In genomic region chr2:121415591-121415990, GRCm38 (mm10) we compare ENCODE assay signal across 11 mouse cellular contexts. TPM values are rescaled to one million over a fixed set of nuclear protein-coding genes. Genes with fewer than 3 reads are reported as not detected.
DNase-seq lines count a peak whose midpoint lies in the region; ATAC-seq and TF ChIP-seq lines count a peak whose summit lies in the region.
"Had no signal": no experiment of that assay in that cellular context is flagged by ENCODE, and none has a peak within 500 bp of the region (broad histone marks: within the 10 kb centered on the region; RNA-seq: fewer than 3 reads in every experiment).

No protein-coding gene starts in this region.

- H3K27me3 ChIP-seq in heart, embryonic 14.5 days (ENCODE audit: control insufficient read depth, insufficient read depth, low read length) = no peaks in the 10 kb centered on the region
- no peaks in the 10 kb centered on the region for H3K27me3 ChIP-seq in hindbrain, embryonic 15.5 days
- H3K27me3 ChIP-seq in midbrain, embryonic 13.5 days = no peaks in the 10 kb centered on the region

- TF ChIP-seq CTCF in cortical plate, adult 2 months (IDR thresholded peaks at IDR 0.05; ENCODE audit: extremely low read depth, insufficient read depth, low read length) = no peak

- peak overlapping the region in 1 of 2 experiments; percentile 100; a peak in 2 of 4 replicates for H3K4me3 ChIP-seq in heart, embryonic 14.5 days (ENCODE audit: control insufficient read depth in 1 of 2, insufficient read depth in 1 of 2, low read depth in 1 of 2, low read length in 2 of 2)
- H3K4me3 ChIP-seq in cortical plate, adult 2 months (ENCODE audit: insufficient read depth, low read length) = peak overlapping the region; percentile 93; the same call in 1 of the 2 replicates
- H3K4me3 ChIP-seq in hindbrain, embryonic 15.5 days = peak overlapping the region; percentile 96
- peak overlapping the region; percentile 99 for H3K4me3 ChIP-seq in midbrain, embryonic 13.5 days (replicated peaks)

- no peak for DNase-seq in heart, postnatal 10 days
- DNase-seq in testis, postnatal 10 days (ENCODE audit: low spot score) = no peak
- DNase-seq in frontal cortex, postnatal 25 days (ENCODE audit: low spot score in 2 of 2) = no peak
- DNase-seq: cerebellum, adult 11 months; kidney, postnatal 36 days; right cerebral cortex, adult 18-20 months had no signal

- ATAC-seq in heart, embryonic 14.5 days (ENCODE audit: insufficient number of reproducible peaks, insufficient read depth, low FRiP score, low read depth) = no peak
- ATAC-seq in hindbrain, embryonic 15.5 days (ENCODE audit: low FRiP score, low read depth) = no peak
- ATAC-seq in midbrain, embryonic 13.5 days = no peak
- ATAC-seq in inflammation-experienced regulatory T-cells, adult 6 months = no peak

- intact Hi-C loops in heart, postnatal 10 days (cut with DNase I) = no loop called here

- peaks cover 4 to 23% of the 10 kb centered on the region in 2 experiments for H3K4me1 ChIP-seq in heart, embryonic 14.5 days (ENCODE audit: control insufficient read depth in 2 of 2, insufficient read depth in 2 of 2, low read length in 2 of 2)
- H3K4me1 ChIP-seq in cortical plate, adult 2 months (ENCODE audit: control insufficient read depth, insufficient read depth, low read length) = peaks cover 3% of the 10 kb centered on the region; the same call in 1 of the 2 replicates
- peaks cover 51% of the 10 kb centered on the region for H3K4me1 ChIP-seq in hindbrain, embryonic 15.5 days (replicated peaks)
- peaks cover 46% of the 10 kb centered on the region for H3K4me1 ChIP-seq in midbrain, embryonic 13.5 days (replicated peaks)

- peaks cover 46% of the 10 kb centered on the region for H3K36me3 ChIP-seq in heart, embryonic 14.5 days (ENCODE audit: control insufficient read depth, insufficient read depth, low read length)
- H3K36me3 ChIP-seq in hindbrain, embryonic 15.5 days = peaks cover 27% of the 10 kb centered on the region; the same call in 1 of the 2 replicates
- peaks cover 25% of the 10 kb centered on the region; the same call in 1 of the 2 replicates for H3K36me3 ChIP-seq in midbrain, embryonic 13.5 days

- no peak for TF ChIP-seq POLR2A in cortical plate, adult 2 months (IDR thresholded peaks at IDR 0.05; ENCODE audit: extremely low read depth, insufficient read depth, low read length)

- peak overlapping the region; percentile 100 for H3K9ac ChIP-seq in heart, embryonic 14.5 days (ENCODE audit: low read length)
- peak overlapping the region; percentile 27; the same call in 1 of the 2 replicates for H3K9ac ChIP-seq in hindbrain, embryonic 15.5 days
- peak overlapping the region; percentile 98 for H3K9ac ChIP-seq in midbrain, embryonic 13.5 days (replicated peaks)

- WGBS in heart, embryonic 14.5 days = 62% methylated on average over 3 of the region's 3 CpGs
- 83% methylated on average over 3 of the region's 3 CpGs for WGBS in hindbrain, embryonic 15.5 days
- WGBS in midbrain, embryonic 13.5 days = 91% methylated on average over 3 of the region's 3 CpGs

- no peak overlapping the region for H3K27ac ChIP-seq in heart, embryonic 14.5 days (replicated peaks in 1 of 2; ENCODE audit: control insufficient read depth in 1 of 2, insufficient read depth in 1 of 2, low read depth in 2 of 2, low read length in 2 of 2)
- H3K27ac ChIP-seq in cortical plate, adult 2 months (ENCODE audit: insufficient read depth, low read length) = no peak overlapping the region
- H3K27ac ChIP-seq in hindbrain, embryonic 15.5 days (replicated peaks) = no peak overlapping the region
- H3K27ac ChIP-seq in midbrain, embryonic 13.5 days = no peak overlapping the region

- peak overlapping the region; percentile 73 for H3K4me2 ChIP-seq in heart, embryonic 14.5 days (ENCODE audit: low read length)
- peak overlapping the region; percentile 70 for H3K4me2 ChIP-seq in hindbrain, embryonic 15.5 days
- peak overlapping the region; percentile 69 for H3K4me2 ChIP-seq in midbrain, embryonic 13.5 days (replicated peaks)

- H3K9me3 ChIP-seq in heart, embryonic 14.5 days (ENCODE audit: control insufficient read depth, low read length) = no peaks in the 10 kb centered on the region
- H3K9me3 ChIP-seq in hindbrain, embryonic 15.5 days = no peaks in the 10 kb centered on the region
- no peaks in the 10 kb centered on the region for H3K9me3 ChIP-seq in midbrain, embryonic 13.5 days

RNA-seq across cellular contexts. Expression of gene Catsper2, which starts 2.0 kb away (rescaled TPM):
- 3.1 and 3.4 TPM in 2 replicates for polyA plus RNA-seq in heart, embryonic 14.5 days (2014; fragmentation: Nextera tagmentation; extraction: Ambion mirVana)
- total RNA-seq in heart, postnatal 10 days (2021) = 1 to 10 TPM; 2.2 to 3.2 TPM
- 7.0 and 7.4 TPM in 2 replicates for polyA plus RNA-seq in cortical plate, adult 2 months (2012; rRNA removed)
- 5.3 and 6.2 TPM in 2 replicates for polyA plus RNA-seq in hindbrain, embryonic 15.5 days (2015; fragmentation: Nextera tagmentation; extraction: Ambion mirVana)
- polyA plus RNA-seq in midbrain, embryonic 13.5 days (2015; fragmentation: Nextera tagmentation; extraction: Ambion mirVana) = 5.0 and 5.3 TPM in 2 replicates
- 1 to 10 TPM; 2.4 to 6.2 (median 3.1) TPM for polyA plus RNA-seq in inflammation-experienced regulatory T-cells, adult 6 months (2017; shearing (Covaris generic))

RNA-seq across cellular contexts. Expression of gene Pdia3, which starts 2.0 kb away (rescaled TPM):
- polyA plus RNA-seq in heart, embryonic 14.5 days (2014; fragmentation: Nextera tagmentation; extraction: Ambion mirVana) = 339 and 411 TPM in 2 replicates
- 100 to 1,000 TPM; 141 to 172 TPM for total RNA-seq in heart, postnatal 10 days (2021)
- polyA plus RNA-seq in cortical plate, adult 2 months (2012; rRNA removed) = 99.2 and 106 TPM in 2 replicates
- polyA plus RNA-seq in hindbrain, embryonic 15.5 days (2015; fragmentation: Nextera tagmentation; extraction: Ambion mirVana) = 377 and 390 TPM in 2 replicates
- polyA plus RNA-seq in midbrain, embryonic 13.5 days (2015; fragmentation: Nextera tagmentation; extraction: Ambion mirVana) = 373 and 395 TPM in 2 replicates
- 1,000 to 10,000 TPM in 2 of 3 experiments, 100 to 1,000 TPM in 1; 491 to 1,229 (median 1,150) TPM for polyA plus RNA-seq in inflammation-experienced regulatory T-cells, adult 6 months (2017; shearing (Covaris generic))

RNA-seq across cellular contexts. Expression of gene Ell3, which starts 28.5 kb away (rescaled TPM):
- polyA plus RNA-seq in heart, embryonic 14.5 days (2014; fragmentation: Nextera tagmentation; extraction: Ambion mirVana) = 0.77 and 1.3 TPM in 2 replicates
- total RNA-seq in heart, postnatal 10 days (2021) = under 1 TPM; 0.14 to 0.25 TPM
- polyA plus RNA-seq in cortical plate, adult 2 months (2012; rRNA removed) = 0.06 and 0.08 TPM in 2 replicates
- 2.2 and 2.4 TPM in 2 replicates for polyA plus RNA-seq in hindbrain, embryonic 15.5 days (2015; fragmentation: Nextera tagmentation; extraction: Ambion mirVana)
- polyA plus RNA-seq in midbrain, embryonic 13.5 days (2015; fragmentation: Nextera tagmentation; extraction: Ambion mirVana) = 2.2 and 2.4 TPM in 2 replicates
- polyA plus RNA-seq in inflammation-experienced regulatory T-cells, adult 6 months (2017; shearing (Covaris generic)) = 1 to 10 TPM in 1 of 3 experiments, under 1 TPM in 2; 0.63 to 1.8 (median 0.65) TPM

RNA-seq across cellular contexts. Expression of gene Strc, which starts 28.6 kb away (rescaled TPM):
- polyA plus RNA-seq in heart, embryonic 14.5 days (2014; fragmentation: Nextera tagmentation; extraction: Ambion mirVana) = not detected in 2 replicates
- total RNA-seq in heart, postnatal 10 days (2021) = not detected
- polyA plus RNA-seq in cortical plate, adult 2 months (2012; rRNA removed) = 0.17 and 0.30 TPM in 2 replicates
- 0.04 and 0.17 TPM in 2 replicates for polyA plus RNA-seq in hindbrain, embryonic 15.5 days (2015; fragmentation: Nextera tagmentation; extraction: Ambion mirVana)
- 0.04 TPM in 1 of 2 replicates, not detected in the other for polyA plus RNA-seq in midbrain, embryonic 13.5 days (2015; fragmentation: Nextera tagmentation; extraction: Ambion mirVana)
- polyA plus RNA-seq in inflammation-experienced regulatory T-cells, adult 6 months (2017; shearing (Covaris generic)) = under 1 TPM; 0.18 to 0.63 (median 0.54) TPM

RNA-seq across cellular contexts. Expression of gene Serf2, which starts 33.4 kb away (rescaled TPM):
- polyA plus RNA-seq in heart, embryonic 14.5 days (2014; fragmentation: Nextera tagmentation; extraction: Ambion mirVana) = 675 and 694 TPM in 2 replicates
- total RNA-seq in heart, postnatal 10 days (2021) = 100 to 1,000 TPM; 407 to 422 TPM
- polyA plus RNA-seq in cortical plate, adult 2 months (2012; rRNA removed) = 313 and 355 TPM in 2 replicates
- polyA plus RNA-seq in hindbrain, embryonic 15.5 days (2015; fragmentation: Nextera tagmentation; extraction: Ambion mirVana) = 281 and 313 TPM in 2 replicates
- polyA plus RNA-seq in midbrain, embryonic 13.5 days (2015; fragmentation: Nextera tagmentation; extraction: Ambion mirVana) = 388 and 391 TPM in 2 replicates
- polyA plus RNA-seq in inflammation-experienced regulatory T-cells, adult 6 months (2017; shearing (Covaris generic)) = 1,000 to 10,000 TPM in 1 of 3 experiments, 100 to 1,000 TPM in 2; 695 to 1,210 (median 882) TPM

Comparison
In these comparisons a context has a peak if more than half of its experiments do, and no peak if none do; other contexts are left out.
1. H3K9ac ChIP-seq: peak in every context shown above with its lines; median percentile 100 in heart, embryonic 14.5 days; 98 in midbrain, embryonic 13.5 days; 27 in hindbrain, embryonic 15.5 days.